Mouse (Mus musculus): Measurements from ENCODE around the gene Fam19a2.

DNA sequence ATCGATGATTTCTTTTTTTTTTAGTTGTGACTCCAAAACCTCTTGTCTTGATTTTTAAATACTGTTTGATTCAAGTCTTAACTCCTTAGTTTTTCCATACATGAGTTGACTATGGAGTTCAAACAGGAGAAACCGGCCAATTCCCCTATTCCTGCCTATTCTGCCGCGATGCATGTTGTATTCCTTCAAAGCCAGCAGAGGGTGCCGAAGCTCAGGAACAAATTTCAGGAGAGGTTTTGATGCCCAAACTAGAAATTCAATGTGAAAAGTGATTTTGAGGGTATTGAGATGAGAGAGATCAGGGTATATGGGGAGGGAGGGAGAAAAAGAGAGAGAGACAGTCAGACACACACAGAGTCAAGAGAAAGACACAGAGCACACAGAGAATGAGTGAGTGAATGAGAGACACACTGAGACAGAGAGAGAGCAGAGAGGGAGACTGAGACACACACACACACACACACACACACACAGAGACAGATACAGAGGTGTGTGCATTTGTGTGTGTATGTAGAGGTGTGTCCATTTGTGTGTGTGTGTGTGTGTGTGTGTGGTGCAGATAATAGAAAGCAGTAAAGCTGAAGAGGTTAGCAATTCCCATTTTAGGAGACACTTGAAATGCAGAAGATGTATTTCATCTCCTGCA lies 78.9 kb downstream of the Fam19a2 start:
- TF ChIP-seq MAX (IDR thresholded peaks at IDR 0.05; ENCODE audit: low read depth) (no peak), POLR2A (IDR thresholded peaks at IDR 0.05; ENCODE audit: insufficient read length, low read depth) (no peak), E2F4 (IDR thresholded peaks at IDR 0.05; ENCODE audit: insufficient read depth) (no peak), TCF12 (IDR thresholded peaks at IDR 0.05; ENCODE audit: insufficient read depth, poor library complexity, severe bottlenecking) (no peak), MYOD1 (IDR thresholded peaks at IDR 0.05; ENCODE audit: control insufficient read depth in 1 of 3, insufficient read length in 2 of 3, low read depth in 2 of 3) (no peak), MYOG (IDR thresholded peaks at IDR 0.05; ENCODE audit: control insufficient read depth in 1 of 3, insufficient read depth in 1 of 3, insufficient read length in 2 of 3, low read depth in 2 of 3) (no peak), CEBPB (IDR thresholded peaks at IDR 0.05; ENCODE audit: insufficient read depth, poor library complexity, severe bottlenecking) (no peak), USF1 (IDR thresholded peaks at IDR 0.05; ENCODE audit: low read depth) (no peak), POLR2AphosphoS2 (IDR thresholded peaks at IDR 0.05; ENCODE audit: insufficient read length, low read depth) (no peak)

Data from myocyte (in vitro differentiated cells).